Mouse (Mus musculus) A20 (cell line): ENCODE data around the gene Ano8.
A peak's percentile ranks its signal among the peaks of the same experiment; 100 is the strongest.

Source experiments
- DNase-seq: peaks from one replicate; pipeline ENCODE4 v3.0.0-alpha.2; 2011; ENCODE audit warnings: low read depth, low spot score

Gene Ano8

GRCm38 (mm10) chr8:71498816-71499690 lies 13.3 kb upstream of the Ano8 start:
- DNase-seq = no peak

GRCm38 (mm10) chr8:71497881-71498501 lies 12.2 kb upstream of the Ano8 start:
- no peak for DNase-seq

GRCm38 (mm10) chr8:71497077-71497645 lies 11.4 kb upstream of the Ano8 start:
- no peak for DNase-seq

GRCm38 (mm10) chr8:71496481-71496880 lies 10.7 kb upstream of the Ano8 start:
- no peak for DNase-seq

GRCm38 (mm10) chr8:71495811-71496210 lies 10.0 kb upstream of the Ano8 start:
- no peak for DNase-seq

DNA sequence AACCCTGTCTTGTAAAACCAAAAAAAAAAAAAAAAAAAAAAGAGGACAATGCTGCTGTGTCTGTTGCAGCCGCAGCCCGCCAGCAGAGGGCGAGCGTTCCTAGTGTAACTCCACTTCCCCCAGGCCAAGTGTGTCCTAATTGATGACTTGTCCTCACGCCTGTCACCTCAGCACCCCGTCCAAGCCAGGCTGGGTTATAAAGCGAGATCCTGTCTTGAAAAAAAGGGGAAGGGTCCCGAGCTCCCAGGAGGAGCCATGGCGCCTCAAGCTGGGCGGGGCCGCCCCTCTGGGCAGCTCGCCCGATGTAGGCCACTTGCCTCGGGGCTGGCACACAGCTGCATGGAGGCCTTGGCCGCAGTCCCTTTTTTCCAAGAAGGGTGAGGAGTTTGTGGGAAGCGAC lies 9.3 kb upstream of the Ano8 start:
- peak; percentile 82 for DNase-seq

GRCm38 (mm10) chr8:71488454-71488853 lies 2.7 kb upstream of the Ano8 start:
- peak; percentile 96 for DNase-seq

DNA sequence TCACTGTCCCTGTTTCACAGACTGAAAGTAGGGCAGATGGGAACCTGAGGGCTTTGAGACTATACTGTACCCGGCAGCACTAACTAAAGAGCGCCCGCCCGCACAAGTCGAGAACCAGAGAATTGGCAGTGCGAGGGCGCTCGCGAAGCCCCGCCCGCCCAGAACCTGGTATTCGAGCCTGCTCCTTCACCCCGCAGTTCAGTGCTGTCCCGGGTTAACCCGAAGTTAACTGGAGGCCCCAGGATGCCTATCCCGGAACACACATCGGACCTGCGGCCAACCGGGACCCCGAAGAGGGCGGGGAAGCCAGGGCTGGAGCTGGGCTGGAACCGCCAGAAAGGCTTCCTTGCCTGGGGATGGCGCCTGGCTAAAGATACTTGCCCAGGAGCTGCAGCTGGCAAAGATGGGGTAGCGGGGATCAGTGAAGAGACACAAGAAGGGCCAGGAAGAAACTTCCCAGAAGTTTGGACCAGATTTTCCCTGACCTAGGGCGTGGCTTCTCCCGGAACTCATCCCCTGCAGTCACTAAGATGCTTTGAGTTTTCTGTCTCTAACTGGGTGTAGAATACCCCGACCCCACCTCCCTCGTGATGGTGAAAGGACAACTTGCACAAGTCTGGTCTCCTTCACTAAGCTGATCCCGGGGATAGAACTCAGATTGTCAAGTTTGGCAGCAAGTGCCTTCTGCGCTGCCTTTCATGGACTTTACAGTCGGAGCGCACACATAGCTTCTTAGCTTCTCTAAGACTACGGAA lies 2.1 kb upstream of the Ano8 start, which contains the start of gene Gtpbp3:
TSS of gene Gtpbp3 (plus strand) at position 413 of the 755 bp plus-strand sequence.
- peak; percentile 91 for DNase-seq

DNA sequence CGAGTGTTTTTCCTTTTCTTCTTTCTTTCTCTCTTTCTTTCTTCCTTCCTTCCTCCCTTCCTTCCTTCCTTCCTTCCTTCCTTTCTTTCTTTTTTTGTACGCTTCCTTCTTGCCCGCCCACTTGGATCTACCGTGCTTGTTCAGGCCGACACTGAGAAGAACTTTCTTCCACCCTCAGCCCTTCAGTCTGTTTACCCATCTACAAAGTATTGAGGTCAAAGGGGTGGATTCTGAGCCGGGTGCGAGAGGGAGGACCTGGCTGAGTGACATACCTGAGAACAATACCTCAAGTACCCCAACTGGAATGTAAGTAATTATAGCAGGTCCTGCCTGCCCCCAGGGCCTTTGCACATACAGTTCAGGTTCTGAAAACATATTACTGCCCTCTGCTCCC lies 370 bp upstream of the Ano8 start:
- DNase-seq = no peak

- DNase-seq = no peak
These were observed 1.0 kb downstream of the Ano8 start for GRCm38 (mm10) chr8:71484736-71485135.

DNA sequence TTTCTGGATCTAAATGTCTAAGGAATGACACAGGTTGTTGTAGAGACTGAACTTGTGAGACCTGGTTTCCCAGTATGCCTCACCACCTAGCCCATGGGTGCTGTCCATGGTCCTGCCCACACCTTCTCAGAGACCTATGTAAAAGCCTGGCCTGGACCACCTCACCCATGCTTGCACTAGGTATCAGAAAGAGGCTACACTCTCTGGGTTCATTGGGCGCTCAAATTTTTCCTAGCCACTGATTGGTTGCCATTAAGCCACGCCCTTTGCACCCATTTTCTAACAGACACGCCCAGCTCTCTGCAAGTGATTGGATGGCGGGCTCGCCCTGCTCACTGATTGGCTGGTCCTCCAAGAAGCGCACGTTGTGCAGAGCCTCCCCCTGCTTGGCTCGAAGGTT lies 1.8 kb downstream of the Ano8 start:
- peak; percentile 51 for DNase-seq

GRCm38 (mm10) chr8:71478943-71479342 lies 6.8 kb downstream of the Ano8 start:
- no peak for DNase-seq

GRCm38 (mm10) chr8:71477196-71477845 lies 8.4 kb downstream of the Ano8 start:
- DNase-seq = peak; percentile 88

DNA sequence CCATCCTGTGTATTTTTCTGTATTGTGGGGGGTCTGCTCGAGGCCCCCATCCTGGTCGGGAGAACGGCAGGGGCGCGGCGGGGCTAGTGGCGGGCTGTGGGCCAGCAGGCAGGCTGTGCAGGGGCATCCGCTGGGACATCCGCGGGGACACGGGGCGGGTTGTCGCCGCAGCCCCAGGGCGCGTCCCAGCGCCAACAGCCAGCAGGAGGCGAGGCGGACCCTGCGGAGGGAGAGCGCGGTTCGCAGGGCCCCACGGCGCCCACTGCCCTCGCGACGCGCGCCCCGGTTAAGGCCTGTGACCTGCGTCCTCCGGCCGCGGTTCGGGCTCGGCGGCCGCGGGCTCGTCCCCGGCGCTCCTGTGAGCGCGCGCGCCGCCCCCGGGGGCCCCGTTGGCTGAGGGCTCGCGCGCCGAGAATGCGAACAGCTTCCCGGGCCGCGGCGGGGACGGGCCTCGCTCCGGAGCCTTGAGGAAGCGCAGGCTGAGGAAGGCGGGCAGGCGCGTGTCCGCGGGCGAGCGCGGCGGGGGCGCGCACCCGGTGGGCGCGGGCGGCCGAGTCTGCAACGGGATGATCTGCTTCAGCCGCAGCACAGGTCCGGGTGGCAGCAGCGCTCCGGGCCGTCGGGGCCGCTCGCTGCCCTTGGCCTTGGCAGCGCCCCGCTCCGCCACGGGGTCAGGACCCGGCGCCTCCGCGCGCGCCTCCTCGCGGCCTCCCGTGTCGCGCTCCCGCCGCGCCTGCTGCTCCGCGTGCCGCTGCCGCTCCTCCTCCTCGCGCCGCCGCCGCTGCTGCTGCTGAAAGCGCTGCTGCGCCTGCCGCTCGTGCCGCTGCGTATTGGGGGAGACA lies 9.4 kb downstream of the Ano8 start:
- peak; percentile 91 for DNase-seq

GRCm38 (mm10) chr8:71475702-71476075 lies 10.1 kb downstream of the Ano8 start:
- peak; percentile 36 for DNase-seq

DNA sequence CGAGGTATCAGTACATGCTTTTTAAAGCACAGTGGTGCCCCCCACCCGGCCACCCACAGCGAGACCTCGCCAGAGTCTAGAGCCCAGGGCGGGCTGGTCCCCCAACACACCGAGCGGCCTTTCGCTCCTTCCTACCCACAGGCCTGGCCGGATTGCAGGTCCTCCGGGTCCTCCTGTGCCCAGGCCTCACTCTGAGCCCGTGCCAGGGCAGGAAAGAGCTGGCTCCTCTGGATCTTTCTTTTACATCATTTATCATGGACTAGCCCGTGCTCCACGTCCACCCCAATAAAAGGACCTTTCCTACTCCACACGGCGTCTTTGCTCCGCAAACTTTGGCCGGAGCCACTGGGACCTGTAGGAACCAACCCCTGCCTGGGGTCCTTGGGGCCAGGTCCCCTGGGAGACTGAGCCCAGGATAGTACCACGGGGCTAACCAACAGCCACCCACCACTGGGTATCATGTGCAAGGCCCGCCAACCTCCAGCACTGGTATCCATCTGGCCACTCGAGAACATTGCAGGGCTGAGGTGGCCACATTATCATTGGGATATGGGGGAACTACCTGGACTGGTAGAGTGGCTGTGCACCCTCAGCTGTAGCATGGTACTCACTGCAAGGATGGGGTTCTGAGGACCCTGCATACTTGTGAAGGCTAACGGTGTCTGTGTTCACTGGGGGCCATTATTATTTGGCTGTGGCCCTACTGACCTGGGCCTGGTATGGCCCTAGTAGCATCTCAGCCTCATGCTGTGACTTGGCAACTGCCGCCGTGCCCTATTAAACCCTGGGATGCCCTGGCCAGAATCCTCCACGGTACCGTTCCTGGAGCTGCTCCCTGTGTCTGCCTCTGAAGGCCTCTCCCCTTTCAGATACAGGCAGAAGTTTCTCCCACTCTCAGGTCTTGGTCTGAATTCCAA lies 10.7 kb downstream of the Ano8 start:
- no peak for DNase-seq

DNA sequence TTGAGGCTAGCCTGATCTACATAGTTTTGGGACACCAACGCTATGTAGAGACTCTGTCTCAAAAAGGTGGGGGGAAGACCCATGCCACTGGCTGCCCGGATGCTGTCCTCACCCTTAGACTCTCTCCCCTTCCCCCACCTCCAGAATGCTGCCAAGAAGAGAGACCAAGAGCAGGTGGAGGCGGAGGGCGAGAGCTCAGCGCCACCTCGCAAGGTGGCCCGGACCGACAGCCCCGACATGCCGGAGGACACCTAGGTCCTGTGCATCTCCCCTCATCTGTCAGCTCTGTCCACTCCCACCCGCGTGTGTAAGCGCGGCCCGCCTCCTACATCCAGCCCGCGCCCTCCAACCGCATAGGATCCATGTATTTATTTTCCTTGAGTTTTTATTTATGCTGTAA lies 11.4 kb downstream of the Ano8 start:
- DNase-seq = no peak

DNA sequence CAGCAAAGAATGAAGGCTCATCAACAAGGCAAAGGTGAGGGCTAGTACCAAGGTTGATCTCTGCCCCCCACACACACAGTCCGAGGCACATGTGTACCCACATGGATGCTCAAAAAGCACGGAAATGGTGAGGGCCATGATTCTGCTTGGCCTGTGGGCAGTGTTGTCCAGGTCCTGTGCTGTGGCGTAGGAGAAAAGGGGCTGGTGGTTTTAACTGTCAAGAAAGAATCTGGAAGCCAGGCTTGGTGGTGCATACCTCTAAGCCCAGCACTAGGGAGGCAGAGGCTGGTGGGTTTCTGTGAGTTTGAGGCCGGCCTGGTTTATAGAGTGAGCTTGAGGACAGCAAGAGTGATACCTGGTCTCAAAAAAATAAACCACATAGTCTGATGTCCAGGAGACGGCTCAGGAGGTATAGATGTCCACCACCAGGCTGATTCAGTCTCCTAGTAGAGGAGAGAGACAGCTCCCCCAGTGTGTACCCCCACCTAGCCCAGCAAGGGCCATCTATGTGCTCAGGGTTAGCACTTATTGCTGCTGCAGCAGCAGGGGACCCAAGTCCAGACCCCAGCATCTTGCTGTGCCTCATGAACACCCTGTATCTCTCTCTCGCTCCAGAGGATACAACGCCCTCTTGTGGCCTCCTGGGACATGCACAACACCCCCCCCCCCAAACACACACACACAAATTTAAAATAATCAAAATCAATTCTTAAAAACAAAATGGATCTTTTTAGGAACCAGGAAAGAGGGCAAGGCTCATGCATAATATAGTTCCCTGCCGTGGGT lies 13.0 kb downstream of the Ano8 start:
- no peak for DNase-seq

- DNase-seq = no peak
These were observed 13.9 kb downstream of the Ano8 start for GRCm38 (mm10) chr8:71471861-71472260.
